Mouse (Mus musculus): ENCODE measurements at regions not wholly inside any gene's neighbourhood (a gene's known extent, or its start where the extent isn't known, plus 50 kb on each side); places are given as distances from the start of the nearest gene placed in this dataset.
A peak's percentile ranks its signal among the peaks of the same experiment; 100 is the strongest.

GRCm38 (mm10) chr17:64382894-64383293 lies 51.2 kb upstream of the Pja2 start:
- 48% methylated on average over 6 of the region's 6 CpGs for WGBS
- H3K9me3 ChIP-seq (ENCODE audit: low read length): no peaks in the 10 kb centered on the region
- ATAC-seq (ENCODE audit: low FRiP score, low TSS enrichment): no peak
- H3K4me2 ChIP-seq (replicated peaks; ENCODE audit: low read depth, low read length): no peak overlapping the region
- no peaks in the 10 kb centered on the region for H3K36me3 ChIP-seq (ENCODE audit: insufficient read depth, low read length)
- H3K4me3 ChIP-seq (ENCODE audit: low read length): no peak overlapping the region
- no peaks in the 10 kb centered on the region for H3K27me3 ChIP-seq (ENCODE audit: insufficient read depth, low read length)
- no peak overlapping the region for H3K9ac ChIP-seq (replicated peaks; ENCODE audit: low read length)
- H3K27ac ChIP-seq (ENCODE audit: low read length): no peak overlapping the region
- 0 out of 2 replicates have a peak, but pooled peaks cover 9% of the 10 kb centered on the region for H3K4me1 ChIP-seq (ENCODE audit: insufficient read depth, low read length)

DNA sequence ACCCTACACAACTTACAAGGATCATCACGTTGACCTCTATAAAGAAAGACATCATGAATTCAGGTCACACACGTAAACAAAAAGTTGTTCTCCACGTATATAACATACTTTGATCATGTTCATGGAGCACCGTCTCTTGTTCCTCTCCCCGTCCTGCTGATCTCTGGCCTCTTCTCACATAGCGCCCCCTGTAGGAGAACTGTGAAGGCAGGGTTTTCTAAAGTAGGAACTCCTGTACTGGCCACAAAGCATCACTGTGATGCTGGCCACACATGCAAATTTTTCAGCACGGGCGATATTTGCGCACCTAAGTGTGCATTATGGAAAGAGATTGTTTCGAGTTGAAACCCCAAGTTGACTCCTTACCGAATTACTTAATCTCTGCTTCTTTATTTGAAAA lies 51.9 kb upstream of the Pja2 start:
- H3K9me3 ChIP-seq (ENCODE audit: low read length): no peaks in the 10 kb centered on the region
- H3K27ac ChIP-seq (ENCODE audit: low read length): no peak overlapping the region
- ATAC-seq (ENCODE audit: low FRiP score, low TSS enrichment): no peak
- H3K27me3 ChIP-seq (ENCODE audit: insufficient read depth, low read length): no peaks in the 10 kb centered on the region
- 73% methylated on average over 11 of the region's 11 CpGs for WGBS
- no peaks in the 10 kb centered on the region for H3K36me3 ChIP-seq (ENCODE audit: insufficient read depth, low read length)
- H3K9ac ChIP-seq (replicated peaks; ENCODE audit: low read length): no peak overlapping the region
- H3K4me1 ChIP-seq (ENCODE audit: insufficient read depth, low read length): 0 out of 2 replicates have a peak, but pooled peaks cover 9% of the 10 kb centered on the region
- no peak overlapping the region for H3K4me2 ChIP-seq (replicated peaks; ENCODE audit: low read depth, low read length)
- no peak overlapping the region for H3K4me3 ChIP-seq (ENCODE audit: low read length)

DNA sequence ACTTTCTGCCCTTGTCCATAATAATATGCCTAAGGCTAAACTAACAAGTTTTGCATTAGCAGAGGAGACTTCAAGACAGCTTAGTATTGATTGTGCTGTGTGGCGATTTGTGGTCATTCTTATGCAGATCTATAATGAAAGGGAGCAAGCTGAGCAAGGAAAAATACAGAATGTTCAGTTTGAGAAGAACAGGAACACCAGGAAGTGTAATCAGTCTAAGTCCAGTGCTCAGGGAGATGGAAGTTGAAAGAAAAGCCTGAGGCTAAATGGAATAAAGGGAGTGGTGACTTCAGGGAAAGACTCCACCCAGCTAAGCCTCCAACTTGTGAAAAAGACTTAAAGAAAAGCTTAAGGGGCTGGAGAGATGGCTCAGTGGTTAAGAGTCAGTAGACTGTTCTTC lies 58.6 kb upstream of the Pja2 start:
- WGBS: 93% methylated on average over 1 of the region's 1 CpGs
- H3K36me3 ChIP-seq (ENCODE audit: insufficient read depth, low read length): no peaks in the 10 kb centered on the region

GRCm38 (mm10) chr17:64397254-64397897 lies 65.7 kb upstream of the Pja2 start:
- Histone ChIP-seq H3K4me3 (ENCODE audit: low read length) (peak overlapping the region; percentile 34), H3K4me2 (replicated peaks; ENCODE audit: low read depth, low read length) (peak overlapping the region; percentile 53), H3K9ac (replicated peaks; ENCODE audit: low read length) (peak overlapping the region; percentile 41; the same call in 1 of the 2 replicates), H3K27ac (ENCODE audit: low read length) (peak overlapping the region; percentile 80), H3K4me1 (ENCODE audit: insufficient read depth, low read length) (peaks cover 24% of the 10 kb centered on the region), H3K36me3 (ENCODE audit: insufficient read depth, low read length) (no peaks in the 10 kb centered on the region), H3K9me3 (ENCODE audit: low read length) (no peaks in the 10 kb centered on the region), H3K27me3 (ENCODE audit: insufficient read depth, low read length) (no peaks in the 10 kb centered on the region)
- WGBS: 11% methylated on average over 12 of the region's 12 CpGs
- ATAC-seq (ENCODE audit: low FRiP score, low TSS enrichment): peak; percentile 64; the same call in 1 of the 2 replicates

More for the DNA sequence above, 58.6 kb upstream of the Pja2 start:
- Histone ChIP-seq H3K4me2 (replicated peaks; ENCODE audit: low read depth, low read length) (no peak overlapping the region), H3K4me3 (ENCODE audit: low read length) (no peak overlapping the region), H3K27ac (ENCODE audit: low read length) (no peak overlapping the region), H3K9me3 (ENCODE audit: low read length) (no peaks in the 10 kb centered on the region), H3K27me3 (ENCODE audit: insufficient read depth, low read length) (no peaks in the 10 kb centered on the region), H3K4me1 (ENCODE audit: insufficient read depth, low read length) (no peaks in the 10 kb centered on the region), H3K9ac (replicated peaks; ENCODE audit: low read length) (no peak overlapping the region)
- ATAC-seq (ENCODE audit: low FRiP score, low TSS enrichment): no peak

DNA sequence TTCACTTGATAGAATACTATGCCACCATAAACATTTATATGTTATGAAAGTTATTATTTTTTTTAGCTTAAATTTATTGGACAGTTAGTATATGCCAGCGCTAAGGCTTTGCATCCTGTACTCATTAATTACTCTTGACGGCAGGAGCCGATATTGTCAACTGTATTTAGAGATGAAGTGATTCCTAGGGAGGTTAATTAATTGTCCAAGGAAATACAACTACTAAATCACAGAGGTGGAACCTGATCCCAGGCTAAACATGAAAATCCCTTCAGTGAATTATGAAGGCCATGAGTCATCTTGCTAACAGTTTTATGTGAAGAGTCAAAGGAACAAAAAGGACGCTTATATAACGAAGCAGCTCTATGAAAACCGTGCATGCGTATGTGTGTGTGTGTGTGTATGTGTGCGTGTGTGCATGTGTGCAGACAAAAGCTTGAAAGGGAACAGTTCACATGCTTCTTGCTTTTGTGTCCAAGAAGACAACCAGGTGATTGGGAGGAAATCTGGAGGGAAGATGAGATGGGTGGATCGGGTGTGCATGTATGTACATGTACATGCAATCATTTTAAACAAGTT lies 66.5 kb upstream of the Pja2 start:
- H3K9me3 ChIP-seq (ENCODE audit: low read length): peaks cover 2% of the 10 kb centered on the region
- H3K27me3 ChIP-seq (ENCODE audit: insufficient read depth, low read length): no peaks in the 10 kb centered on the region
- no peaks in the 10 kb centered on the region for H3K36me3 ChIP-seq (ENCODE audit: insufficient read depth, low read length)
- H3K4me3 ChIP-seq (ENCODE audit: low read length): no peak overlapping the region
- peaks cover 24% of the 10 kb centered on the region for H3K4me1 ChIP-seq (ENCODE audit: insufficient read depth, low read length)
- no peak overlapping the region for H3K27ac ChIP-seq (ENCODE audit: low read length)
- ATAC-seq (ENCODE audit: low FRiP score, low TSS enrichment): peak; percentile 75; the same call in 1 of the 2 replicates
- WGBS: 13% methylated on average over 9 of the region's 9 CpGs
- H3K4me2 ChIP-seq (replicated peaks; ENCODE audit: low read depth, low read length): peak overlapping the region; percentile 53; the same call in 1 of the 2 replicates
- H3K9ac ChIP-seq (replicated peaks; ENCODE audit: low read length): no peak overlapping the region

DNA sequence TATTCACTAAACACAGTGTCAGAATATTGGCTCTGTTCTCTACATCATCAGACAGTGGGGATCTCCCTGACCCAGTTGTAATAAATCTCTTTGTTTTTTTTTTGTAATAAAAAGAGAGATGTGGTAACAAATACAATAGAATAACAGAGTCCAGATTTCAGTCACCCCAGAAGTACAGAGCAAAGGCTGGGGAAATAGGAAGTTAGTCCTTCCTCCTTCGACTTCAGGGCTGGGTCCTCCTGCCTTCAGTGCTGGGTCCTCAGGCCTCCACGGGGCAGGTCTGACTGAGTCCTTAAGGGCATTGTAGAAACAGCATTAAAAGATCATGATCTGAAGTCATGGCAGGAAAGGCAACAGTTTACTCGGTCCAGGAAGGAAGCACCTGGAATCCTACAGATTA lies 67.0 kb upstream of the Pja2 start:
- H3K9ac ChIP-seq (replicated peaks; ENCODE audit: low read length): no peak overlapping the region
- no peak overlapping the region for H3K4me3 ChIP-seq (ENCODE audit: low read length)
- no peaks in the 10 kb centered on the region for H3K36me3 ChIP-seq (ENCODE audit: insufficient read depth, low read length)
- no peaks in the 10 kb centered on the region for H3K27me3 ChIP-seq (ENCODE audit: insufficient read depth, low read length)
- peaks cover 24% of the 10 kb centered on the region for H3K4me1 ChIP-seq (ENCODE audit: insufficient read depth, low read length)
- peaks cover 6% of the 10 kb centered on the region for H3K9me3 ChIP-seq (ENCODE audit: low read length)
- H3K4me2 ChIP-seq (replicated peaks; ENCODE audit: low read depth, low read length): no peak overlapping the region; the same call in 1 of the 2 replicates
- WGBS: 16% methylated on average over 3 of the region's 3 CpGs
- H3K27ac ChIP-seq (ENCODE audit: low read length): no peak overlapping the region
- ATAC-seq (ENCODE audit: low FRiP score, low TSS enrichment): no peak

DNA sequence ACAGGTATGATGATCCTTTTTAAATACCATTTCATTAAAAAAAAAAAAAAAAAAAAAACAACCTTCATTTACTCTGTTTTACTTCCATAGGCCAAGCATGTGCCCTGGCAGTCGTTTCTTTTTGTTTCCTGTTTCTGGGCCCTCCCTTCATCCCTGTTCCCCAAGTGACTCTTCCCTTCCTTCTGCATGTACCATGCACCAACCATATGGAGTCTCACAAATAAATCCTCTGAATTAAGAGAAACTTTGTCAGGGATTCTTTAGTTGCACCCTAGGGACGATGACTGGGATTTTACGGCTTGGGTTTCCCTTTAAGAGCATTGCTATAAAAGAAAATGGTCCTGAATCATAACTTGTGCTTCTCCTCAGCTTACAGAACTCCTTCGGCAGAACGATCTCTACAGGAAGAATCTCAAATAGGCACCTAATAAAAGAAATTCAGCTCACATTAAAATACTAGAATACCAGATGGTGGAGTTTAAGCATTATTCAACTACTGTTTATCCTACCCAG lies 75.1 kb upstream of the Pja2 start:
- Histone ChIP-seq H3K4me3 (ENCODE audit: low read length) (no peak overlapping the region), H3K4me1 (ENCODE audit: insufficient read depth, low read length) (peaks cover 13% of the 10 kb centered on the region), H3K9me3 (ENCODE audit: low read length) (peaks cover 6% of the 10 kb centered on the region), H3K27ac (ENCODE audit: low read length) (no peak overlapping the region), H3K27me3 (ENCODE audit: insufficient read depth, low read length) (no peaks in the 10 kb centered on the region), H3K9ac (replicated peaks; ENCODE audit: low read length) (no peak overlapping the region), H3K36me3 (ENCODE audit: insufficient read depth, low read length) (no peaks in the 10 kb centered on the region), H3K4me2 (replicated peaks; ENCODE audit: low read depth, low read length) (no peak overlapping the region)
- no peak for ATAC-seq (ENCODE audit: low FRiP score, low TSS enrichment)
- WGBS: 26% methylated on average over 5 of the region's 5 CpGs

- WGBS: 21% methylated on average over 13 of the region's 13 CpGs
- peak overlapping the region; percentile 1; the same call in 1 of the 2 replicates for H3K4me2 ChIP-seq (replicated peaks; ENCODE audit: low read depth, low read length)
Measured at GRCm38 (mm10) chr17:64407255-64408011, 75.7 kb upstream of the Pja2 start.

GRCm38 (mm10) chr17:64425811-64426210 lies 94.1 kb upstream of the Pja2 start:
- Histone ChIP-seq H3K27ac (ENCODE audit: low read length) (no peak overlapping the region), H3K9ac (replicated peaks; ENCODE audit: low read length) (no peak overlapping the region), H3K27me3 (ENCODE audit: insufficient read depth, low read length) (no peaks in the 10 kb centered on the region), H3K4me3 (ENCODE audit: low read length) (no peak overlapping the region), H3K4me2 (replicated peaks; ENCODE audit: low read depth, low read length) (no peak overlapping the region), H3K9me3 (ENCODE audit: low read length) (no peaks in the 10 kb centered on the region), H3K4me1 (ENCODE audit: insufficient read depth, low read length) (0 out of 2 replicates have a peak, but pooled peaks cover 2% of the 10 kb centered on the region), H3K36me3 (ENCODE audit: insufficient read depth, low read length) (no peaks in the 10 kb centered on the region)
- WGBS: 62% methylated on average over 1 of the region's 1 CpGs
- no peak for ATAC-seq (ENCODE audit: low FRiP score, low TSS enrichment)

More at GRCm38 (mm10) chr17:64407255-64408011, 75.7 kb upstream of the Pja2 start:
- ATAC-seq (ENCODE audit: low FRiP score, low TSS enrichment): no peak
- Histone ChIP-seq H3K36me3 (ENCODE audit: insufficient read depth, low read length) (no peaks in the 10 kb centered on the region), H3K4me1 (ENCODE audit: insufficient read depth, low read length) (peaks cover 13% of the 10 kb centered on the region), H3K9me3 (ENCODE audit: low read length) (peaks cover 6% of the 10 kb centered on the region), H3K9ac (replicated peaks; ENCODE audit: low read length) (no peak overlapping the region), H3K27me3 (ENCODE audit: insufficient read depth, low read length) (no peaks in the 10 kb centered on the region), H3K27ac (ENCODE audit: low read length) (no peak overlapping the region), H3K4me3 (ENCODE audit: low read length) (no peak overlapping the region)

All from kidney, embryonic 16.5 days (tissue).